Mouse (Mus musculus): ENCODE data around the gene Kdm2a. TPM values are rescaled to one million over a fixed set of nuclear protein-coding genes. Genes with fewer than 3 reads are reported as not detected.

The Kdm2a gene
- total and polyA plus RNA-seq, 3 experiments: 20.3 to 55.9 TPM; not detected in 1

GRCm38 (mm10) chr19:4270972-4271371, 127.1 kb downstream of the Kdm2a start:
- Histone ChIP-seq H3K27ac (ENCODE audit: control insufficient read depth, low read depth, low read length) (no peak overlapping the region), H3K9ac (ENCODE audit: control insufficient read depth, low read depth, low read length, poor library complexity, severe bottlenecking) (no peak overlapping the region), H3K36me3 (ENCODE audit: control insufficient read depth in 1 of 2, insufficient read depth in 2 of 2, low read length in 2 of 2) (no peaks in the 10 kb centered on the region)

GRCm38 (mm10) chr19:4270187-4270586, 127.9 kb downstream of the Kdm2a start:
- Histone ChIP-seq H3K4me3 (ENCODE audit: control insufficient read depth in 1 of 2, insufficient read depth in 1 of 2, low read depth in 2 of 2, low read length in 2 of 2) (no peak overlapping the region), H3K27me3 (ENCODE audit: control insufficient read depth in 1 of 2, insufficient read depth in 2 of 2, low read length in 2 of 2) (no peaks in the 10 kb centered on the region), H3K9ac (ENCODE audit: control insufficient read depth, low read depth, low read length, poor library complexity, severe bottlenecking) (no peak overlapping the region), H3K79me2 (ENCODE audit: control insufficient read depth, insufficient read depth, low read length, poor library complexity) (no peaks in the 10 kb centered on the region; the same call in 1 of the 2 replicates), H3K36me3 (ENCODE audit: control insufficient read depth in 1 of 2, insufficient read depth in 2 of 2, low read length in 2 of 2) (no peaks in the 10 kb centered on the region), H3K27ac (ENCODE audit: control insufficient read depth, low read depth, low read length) (no peak overlapping the region), H3K9me3 (replicated peaks; ENCODE audit: insufficient read depth, low read length) (no peaks in the 10 kb centered on the region), H3K4me1 (ENCODE audit: control insufficient read depth in 1 of 2, insufficient read depth in 2 of 2, low read length in 2 of 2) (peaks cover 3% of the 10 kb centered on the region in 2 experiments; a peak in 3 of 4 replicates)
- DNase-seq (ENCODE audit: low read depth, low spot score): no peak
- TF ChIP-seq MXI1 (IDR thresholded peaks at IDR 0.05; ENCODE audit: low read depth, low read length) (no peak), JUND (IDR thresholded peaks at IDR 0.05; ENCODE audit: low read depth, low read length) (no peak), BHLHE40 (IDR thresholded peaks at IDR 0.05; ENCODE audit: borderline replicate concordance, low read depth, low read length) (no peak), USF1 (IDR thresholded peaks at IDR 0.05; ENCODE audit: low read depth, low read length) (no peak), GABPA (IDR thresholded peaks at IDR 0.05; ENCODE audit: low read depth, low read length) (no peak), RAD21 (IDR thresholded peaks at IDR 0.05; ENCODE audit: low read depth, low read length) (no peak), ETS1 (IDR thresholded peaks at IDR 0.05; ENCODE audit: low read depth, low read length) (no peak), SIN3A (IDR thresholded peaks at IDR 0.05; ENCODE audit: low read length) (no peak), POLR2AphosphoS5 (IDR thresholded peaks at IDR 0.05; ENCODE audit: borderline replicate concordance, low read depth, low read length) (no peak), CTCF (IDR thresholded peaks at IDR 0.05 in 2 of 3, conservative IDR thresholded peaks at IDR 0.05 in 1 of 3; ENCODE audit: control insufficient read depth in 1 of 3, insufficient read depth in 1 of 3, low read depth in 2 of 3, low read length in 3 of 3, poor library complexity in 1 of 3, severe bottlenecking in 1 of 3) (no peak), MEF2A (IDR thresholded peaks at IDR 0.05; ENCODE audit: extremely low read depth, insufficient replicate concordance, low read depth, low read length, poor library complexity, severe bottlenecking) (no peak), POLR2A (IDR thresholded peaks at IDR 0.05; ENCODE audit: control insufficient read depth in 1 of 2, insufficient read depth in 1 of 2, low read depth in 1 of 2, low read length in 2 of 2, poor library complexity in 1 of 2) (no peak), KAT2A (conservative IDR thresholded peaks at IDR 0.05; ENCODE audit: low read depth, low read length) (no peak), NELFE (IDR thresholded peaks at IDR 0.05; ENCODE audit: low read depth, low read length) (no peak), ELF1 (IDR thresholded peaks at IDR 0.05; ENCODE audit: low read depth, low read length) (no peak), ZNF384 (IDR thresholded peaks at IDR 0.05; ENCODE audit: low read depth, low read length) (no peak)

More at GRCm38 (mm10) chr19:4270972-4271371, 127.1 kb downstream of the Kdm2a start:
- TF ChIP-seq HCFC1 (IDR thresholded peaks at IDR 0.05; ENCODE audit: low read depth, low read length) (no peak), POLR2A (IDR thresholded peaks at IDR 0.05; ENCODE audit: control insufficient read depth in 1 of 2, insufficient read depth in 1 of 2, low read depth in 1 of 2, low read length in 2 of 2, poor library complexity in 1 of 2) (no peak), MYB (IDR thresholded peaks at IDR 0.05; ENCODE audit: low read depth, low read length) (no peak), BHLHE40 (IDR thresholded peaks at IDR 0.05; ENCODE audit: borderline replicate concordance, low read depth, low read length) (no peak), RAD21 (IDR thresholded peaks at IDR 0.05; ENCODE audit: low read depth, low read length) (no peak), CTCF (IDR thresholded peaks at IDR 0.05 in 2 of 3, conservative IDR thresholded peaks at IDR 0.05 in 1 of 3; ENCODE audit: control insufficient read depth in 1 of 3, insufficient read depth in 1 of 3, low read depth in 2 of 3, low read length in 3 of 3, poor library complexity in 1 of 3, severe bottlenecking in 1 of 3) (no peak), ZNF384 (IDR thresholded peaks at IDR 0.05; ENCODE audit: low read depth, low read length) (no peak), SIN3A (IDR thresholded peaks at IDR 0.05; ENCODE audit: low read length) (no peak), USF1 (IDR thresholded peaks at IDR 0.05; ENCODE audit: low read depth, low read length) (no peak), GATA1 (IDR thresholded peaks at IDR 0.05; ENCODE audit: low read depth, low read length) (no peak), POLR2AphosphoS2 (IDR thresholded peaks at IDR 0.05; ENCODE audit: low read length) (no peak), ELF1 (IDR thresholded peaks at IDR 0.05; ENCODE audit: low read depth, low read length) (no peak), MAZ (IDR thresholded peaks at IDR 0.05; ENCODE audit: low read depth, low read length) (no peak), EP300 (IDR thresholded peaks at IDR 0.05; ENCODE audit: low read depth in 1 of 2, low read length in 2 of 2) (no peak), RCOR1 (IDR thresholded peaks at IDR 0.05; ENCODE audit: low read depth, low read length) (no peak), MYC (IDR thresholded peaks at IDR 0.05; ENCODE audit: low read depth, low read length) (no peak), SMC3 (IDR thresholded peaks at IDR 0.05; ENCODE audit: low read depth, low read length) (no peak), NRF1 (IDR thresholded peaks at IDR 0.05; ENCODE audit: insufficient read depth, low read depth, low read length, poor library complexity, severe bottlenecking) (no peak), MAX (IDR thresholded peaks at IDR 0.05; ENCODE audit: low read length) (no peak)
- Histone ChIP-seq H3K4me1 (ENCODE audit: control insufficient read depth in 1 of 2, insufficient read depth in 2 of 2, low read length in 2 of 2) (peaks cover 3% of the 10 kb centered on the region in 2 experiments; a peak in 3 of 4 replicates), H3K9me3 (replicated peaks; ENCODE audit: insufficient read depth, low read length) (no peaks in the 10 kb centered on the region), H3K4me3 (ENCODE audit: control insufficient read depth in 1 of 2, insufficient read depth in 1 of 2, low read depth in 2 of 2, low read length in 2 of 2) (no peak overlapping the region), H3K27me3 (ENCODE audit: control insufficient read depth in 1 of 2, insufficient read depth in 2 of 2, low read length in 2 of 2) (no peaks in the 10 kb centered on the region), H3K79me2 (ENCODE audit: control insufficient read depth, insufficient read depth, low read length, poor library complexity) (no peaks in the 10 kb centered on the region; the same call in 1 of the 2 replicates)
- DNase-seq (ENCODE audit: low read depth, low spot score): no peak

All from MEL (cell line).